Mouse (Mus musculus) MEL (cell line): ENCODE measurements at regions not wholly inside any gene's neighbourhood (a gene's known extent, or its start where the extent isn't known, plus 50 kb on each side); places are given as distances from the start of the nearest gene placed in this dataset.

Source experiments
- CTCF ChIP-seq, 3 experiments: IDR thresholded peaks in 2 of 3; conservative IDR thresholded peaks in 1 of 3; 2 replicates each; pipeline ENCODE4 v1.5.1; 2011 to 2012; ENCODE audit warnings: low read length in 3 of 3, low read depth in 2 of 3, mild to moderate bottlenecking in 2 of 3, improper control_type of control experiment in 1 of 3, inconsistent platforms in 1 of 3, mixed read lengths in 1 of 3, moderate library complexity in 1 of 3; ENCODE audit not compliant: control insufficient read depth in 1 of 3, insufficient read depth in 1 of 3, poor library complexity in 1 of 3, severe bottlenecking in 1 of 3
- GABPA ChIP-seq: IDR thresholded peaks from 2 replicates; pipeline ENCODE4 v1.6.1; 2012; ENCODE audit warnings: low read depth, mild to moderate bottlenecking, inconsistent platforms, low read length, improper control_type of control experiment, moderate library complexity
- POLR2A ChIP-seq, 2 experiments: IDR thresholded peaks; 2 replicates each; pipeline ENCODE4 v1.6.1; 2011 to 2012; ENCODE audit warnings: low read length in 2 of 2, mild to moderate bottlenecking in 2 of 2, control low read depth in 1 of 2, improper control_type of control experiment in 1 of 2, low read depth in 1 of 2, moderate library complexity in 1 of 2; ENCODE audit not compliant: control insufficient read depth in 1 of 2, insufficient read depth in 1 of 2, poor library complexity in 1 of 2
- ZC3H11A ChIP-seq: IDR thresholded peaks from 2 replicates; pipeline ENCODE4 v1.6.1; 2012; ENCODE audit warnings: low read depth, mild to moderate bottlenecking, inconsistent platforms, low read length, improper control_type of control experiment

DNA sequence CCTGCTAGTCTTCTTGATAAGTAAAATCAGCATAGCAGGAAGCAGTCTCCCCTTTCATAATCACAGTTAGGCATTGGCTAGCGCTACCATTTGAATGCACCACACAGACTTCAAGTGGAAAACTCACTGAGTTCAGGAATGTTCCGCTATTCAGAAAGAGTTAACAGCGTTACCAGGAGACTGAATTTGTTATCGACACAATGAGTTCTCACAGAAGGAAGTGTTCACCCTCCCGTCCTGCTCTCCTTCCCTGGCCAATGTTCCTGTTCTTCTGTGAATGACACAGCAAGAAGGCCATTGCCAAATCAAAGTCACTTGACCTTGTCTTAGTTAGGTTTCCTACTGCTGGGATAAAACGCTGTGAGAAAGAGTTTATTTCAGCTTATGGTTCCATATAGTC is 261.6 kb upstream of the Ank start:
- TF ChIP-seq CTCF (IDR thresholded peaks at IDR 0.05 in 2 of 3, conservative IDR thresholded peaks at IDR 0.05 in 1 of 3; ENCODE audit: control insufficient read depth in 1 of 3, insufficient read depth in 1 of 3, low read depth in 2 of 3, low read length in 3 of 3, poor library complexity in 1 of 3, severe bottlenecking in 1 of 3) (no peak), POLR2A (IDR thresholded peaks at IDR 0.05; ENCODE audit: control insufficient read depth in 1 of 2, insufficient read depth in 1 of 2, low read depth in 1 of 2, low read length in 2 of 2, poor library complexity in 1 of 2) (no peak), ZC3H11A (no peak), GABPA (no peak)
